Mouse (Mus musculus): ENCODE results near the gene Gpr22. TPM values are rescaled to one million over a fixed set of nuclear protein-coding genes. Genes with fewer than 3 reads are reported as not detected.

Gene Gpr22
- 1 to 10 TPM; 7.6 to 9.4 TPM for total RNA-seq (2021)
- long read RNA-seq, experiment 1, partial matches to known transcripts: 1 of 3 reads
- long read RNA-seq, experiment 1, other reads (novel, unspliced or antisense): 2 of 3 reads
- long read RNA-seq, experiment 2, full-length matches to known transcripts: 1 of 4 reads
- long read RNA-seq, experiment 2, partial matches to known transcripts: 0 of 4 reads
- long read RNA-seq, experiment 2, other reads (novel, unspliced or antisense): 3 of 4 reads

- DNase-seq (ENCODE audit: low spot score in 2 of 2): no peak
Observed at GRCm38 (mm10) chr12:31713600-31713999, at the start of gene Gpr22. TSS of gene Gpr22 (minus strand) at chr12:31713947.

GRCm38 (mm10) chr12:31755885-31756755, 42.4 kb upstream of the Gpr22 start:
- no peak for DNase-seq (ENCODE audit: low spot score in 2 of 2)

- DNase-seq (ENCODE audit: low spot score in 2 of 2): no peak
Observed at GRCm38 (mm10) chr12:31754465-31754864, 40.7 kb upstream of the Gpr22 start.

- no peak for DNase-seq (ENCODE audit: low spot score in 2 of 2)
Observed at GRCm38 (mm10) chr12:31749846-31750245, 36.1 kb upstream of the Gpr22 start.

- no peak for DNase-seq (ENCODE audit: low spot score in 2 of 2)
Observed at GRCm38 (mm10) chr12:31747301-31747700, 33.6 kb upstream of the Gpr22 start.

GRCm38 (mm10) chr12:31734616-31735015, 20.9 kb upstream of the Gpr22 start:
- DNase-seq (ENCODE audit: low spot score in 2 of 2): no peak

- no peak for DNase-seq (ENCODE audit: low spot score in 2 of 2)
Observed at GRCm38 (mm10) chr12:31730126-31730525, 16.4 kb upstream of the Gpr22 start.

GRCm38 (mm10) chr12:31726707-31727106, 13.0 kb upstream of the Gpr22 start:
- no peak for DNase-seq (ENCODE audit: low spot score in 2 of 2)

- no peak for DNase-seq (ENCODE audit: low spot score in 2 of 2)
Observed at GRCm38 (mm10) chr12:31725511-31726275, 11.9 kb upstream of the Gpr22 start.

- DNase-seq (ENCODE audit: low spot score in 2 of 2): no peak
Observed at GRCm38 (mm10) chr12:31724576-31724975, 10.8 kb upstream of the Gpr22 start.

GRCm38 (mm10) chr12:31719586-31720275, 6.0 kb upstream of the Gpr22 start:
- DNase-seq (ENCODE audit: low spot score in 2 of 2): no peak

GRCm38 (mm10) chr12:31714070-31714469, 323 bp upstream of the Gpr22 start:
- DNase-seq (ENCODE audit: low spot score in 2 of 2): no peak

GRCm38 (mm10) chr12:31712727-31713126, 1.0 kb downstream of the Gpr22 start:
- DNase-seq (ENCODE audit: low spot score in 2 of 2): no peak

- DNase-seq (ENCODE audit: low spot score in 2 of 2): no peak
Observed at GRCm38 (mm10) chr12:31712233-31712632, 1.5 kb downstream of the Gpr22 start.

- DNase-seq (ENCODE audit: low spot score in 2 of 2): no peak
Observed at GRCm38 (mm10) chr12:31709665-31710064, 4.1 kb downstream of the Gpr22 start.

GRCm38 (mm10) chr12:31707531-31707930, 6.2 kb downstream of the Gpr22 start:
- no peak for DNase-seq (ENCODE audit: low spot score in 2 of 2)

GRCm38 (mm10) chr12:31706168-31706567, 7.6 kb downstream of the Gpr22 start:
- no peak for DNase-seq (ENCODE audit: low spot score in 2 of 2)

GRCm38 (mm10) chr12:31703904-31704303, 9.8 kb downstream of the Gpr22 start:
- no peak for DNase-seq (ENCODE audit: low spot score in 2 of 2)

- DNase-seq (ENCODE audit: low spot score in 2 of 2): no peak
Observed at GRCm38 (mm10) chr12:31701411-31701810, 12.3 kb downstream of the Gpr22 start.

GRCm38 (mm10) chr12:31700623-31701347, 13.0 kb downstream of the Gpr22 start:
- no peak for DNase-seq (ENCODE audit: low spot score in 2 of 2)

All from adrenal gland, postnatal 4 days (tissue).